Mouse (Mus musculus): ENCODE results near the gene Twsg1. TPM values are rescaled to one million over a fixed set of nuclear protein-coding genes. Genes with fewer than 3 reads are reported as not detected.

Twsg1 gene
- polyA plus RNA-seq, 1 experiment from 2014 or later, result 63.5 TPM

DNA sequence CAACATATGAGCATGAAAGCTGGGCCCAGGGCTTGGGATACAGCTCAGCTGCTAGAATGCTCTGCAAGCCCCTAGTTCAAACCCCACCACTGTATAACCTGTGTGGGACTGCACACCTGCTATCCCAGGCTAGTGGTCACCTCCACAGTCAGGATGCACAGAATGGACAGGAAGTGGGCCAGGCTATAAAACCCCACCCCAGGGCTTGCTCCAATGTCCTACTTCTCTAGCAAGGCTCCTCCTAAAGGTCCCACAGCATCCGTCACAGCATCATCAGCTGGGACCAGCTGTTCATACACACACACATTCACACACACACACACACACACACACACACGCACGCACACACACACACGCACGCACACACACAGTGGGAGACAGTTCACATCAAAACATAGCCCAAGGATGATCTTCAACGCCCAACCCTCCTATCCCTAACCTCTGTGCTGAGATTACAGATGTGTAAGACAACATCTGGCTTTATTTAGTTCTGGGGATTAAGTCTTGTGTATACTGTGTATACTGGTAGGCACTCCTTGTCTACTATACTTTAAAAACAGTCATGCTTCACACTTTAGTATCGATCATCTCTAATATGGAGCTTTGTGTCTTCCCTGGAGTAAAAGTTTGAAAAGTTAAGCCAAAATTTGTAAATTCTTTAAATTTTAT, 20.7 kb downstream of the Twsg1 start:
- H3K9ac ChIP-seq (ENCODE audit: low read length), result no peak overlapping the region
- H3K9me3 ChIP-seq (ENCODE audit: control insufficient read depth, low read length), result no peaks in the 10 kb centered on the region
- TF ChIP-seq CTCF (IDR thresholded peaks at IDR 0.05; ENCODE audit: low read depth) (no peak), EP300 (optimal IDR thresholded peaks at IDR 0.05) (no peak)
- no peak for DNase-seq (ENCODE audit: low spot score)
- H3K4me1 ChIP-seq (replicated peaks; ENCODE audit: control insufficient read depth, insufficient read depth), result peaks cover 6% of the 10 kb centered on the region; the same call in 1 of the 2 replicates
- no peak overlapping the region for H3K4me2 ChIP-seq (replicated peaks; ENCODE audit: low read depth)
- H3K4me3 ChIP-seq (ENCODE audit: low read depth, low read length), result no peak overlapping the region
- peak; percentile 66; the same call in 1 of the 2 replicates for ATAC-seq (ENCODE audit: low FRiP score, low TSS enrichment)
- H3K27me3 ChIP-seq (ENCODE audit: control insufficient read depth, insufficient read depth, low read length), result no peaks in the 10 kb centered on the region
- peak overlapping the region; percentile 74 for H3K27ac ChIP-seq (replicated peaks)
- 65% methylated on average over 7 of the region's 7 CpGs for WGBS
- H3K36me3 ChIP-seq (ENCODE audit: control insufficient read depth, insufficient read depth, low read length), result peaks cover 6% of the 10 kb centered on the region; the same call in 1 of the 2 replicates

- peak overlapping the region; percentile 74 for H3K27ac ChIP-seq (replicated peaks)
- H3K4me1 ChIP-seq (replicated peaks; ENCODE audit: control insufficient read depth, insufficient read depth), result peaks cover 6% of the 10 kb centered on the region; the same call in 1 of the 2 replicates
- peak; percentile 54; the same call in 1 of the 2 replicates for ATAC-seq (ENCODE audit: low FRiP score, low TSS enrichment)
Measured at GRCm38 (mm10) chr17:65929319-65929978, 21.6 kb downstream of the Twsg1 start.

DNA sequence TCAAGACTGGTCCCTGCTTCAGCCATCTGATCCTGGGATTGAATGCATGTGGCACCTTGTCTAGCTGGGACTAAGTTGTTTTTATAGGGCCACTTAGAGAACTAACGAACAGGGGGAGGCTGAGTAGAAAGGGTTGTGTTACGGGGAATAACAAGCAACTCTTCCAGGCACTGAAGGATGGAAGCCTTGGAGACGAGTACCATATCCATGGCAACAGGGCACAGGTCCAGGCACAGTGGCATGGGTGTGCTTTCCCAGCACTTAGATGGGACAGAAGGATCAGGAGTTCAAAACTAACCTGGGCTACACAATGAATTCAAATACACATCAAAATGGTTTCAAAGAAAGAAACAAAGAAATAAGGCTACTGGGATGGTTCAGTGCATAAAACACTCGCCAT, 23.9 kb downstream of the Twsg1 start:
- Histone ChIP-seq H3K4me3 (ENCODE audit: low read depth, low read length) (no peak overlapping the region), H3K4me1 (replicated peaks; ENCODE audit: control insufficient read depth, insufficient read depth) (peaks cover 6% of the 10 kb centered on the region; the same call in 1 of the 2 replicates), H3K9me3 (ENCODE audit: control insufficient read depth, low read length) (no peaks in the 10 kb centered on the region), H3K27me3 (ENCODE audit: control insufficient read depth, insufficient read depth, low read length) (no peaks in the 10 kb centered on the region), H3K9ac (ENCODE audit: low read length) (no peak overlapping the region), H3K36me3 (ENCODE audit: control insufficient read depth, insufficient read depth, low read length) (peaks cover 10% of the 10 kb centered on the region; the same call in 1 of the 2 replicates), H3K27ac (replicated peaks) (no peak overlapping the region), H3K4me2 (replicated peaks; ENCODE audit: low read depth) (no peak overlapping the region)
- 83% methylated on average over 4 of the region's 4 CpGs for WGBS
- no peak for DNase-seq (ENCODE audit: low spot score)
- TF ChIP-seq CTCF (IDR thresholded peaks at IDR 0.05; ENCODE audit: low read depth) (no peak), EP300 (optimal IDR thresholded peaks at IDR 0.05) (no peak)
- ATAC-seq (ENCODE audit: low FRiP score, low TSS enrichment), result no peak

More at GRCm38 (mm10) chr17:65929319-65929978, 21.6 kb downstream of the Twsg1 start:
- Histone ChIP-seq H3K4me2 (replicated peaks; ENCODE audit: low read depth) (no peak overlapping the region), H3K9me3 (ENCODE audit: control insufficient read depth, low read length) (no peaks in the 10 kb centered on the region), H3K36me3 (ENCODE audit: control insufficient read depth, insufficient read depth, low read length) (peaks cover 8% of the 10 kb centered on the region; the same call in 1 of the 2 replicates), H3K27me3 (ENCODE audit: control insufficient read depth, insufficient read depth, low read length) (no peaks in the 10 kb centered on the region), H3K4me3 (ENCODE audit: low read depth, low read length) (no peak overlapping the region), H3K9ac (ENCODE audit: low read length) (no peak overlapping the region)
- 58% methylated on average over 22 of the region's 22 CpGs for WGBS
- TF ChIP-seq EP300 (optimal IDR thresholded peaks at IDR 0.05) (peak; percentile 37), CTCF (IDR thresholded peaks at IDR 0.05; ENCODE audit: low read depth) (0 out of 2 replicates have a peak, but pooled peaks have one; percentile 12)
- peak; percentile 56 for DNase-seq (ENCODE audit: low spot score)

DNA sequence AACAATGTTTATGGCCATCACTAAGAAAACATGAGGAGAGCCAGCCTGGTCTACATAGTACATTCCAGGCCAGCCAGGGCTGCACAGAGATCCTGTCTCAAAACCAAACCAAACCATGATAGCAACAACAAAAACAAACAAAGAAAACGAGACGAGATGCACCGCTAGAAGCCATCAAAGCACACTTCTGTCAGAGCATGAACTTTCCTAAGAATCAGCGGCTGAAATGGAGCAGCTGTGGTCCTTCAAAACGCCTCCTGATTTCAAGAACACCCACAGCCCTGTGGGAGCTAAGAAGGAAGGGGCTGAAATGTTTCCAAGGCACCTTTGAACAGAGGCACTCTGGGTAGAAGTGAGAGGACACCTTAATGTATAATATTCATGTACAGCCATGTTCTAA, 26.8 kb downstream of the Twsg1 start:
- Histone ChIP-seq H3K9me3 (ENCODE audit: control insufficient read depth, low read length) (no peaks in the 10 kb centered on the region), H3K4me3 (ENCODE audit: low read depth, low read length) (no peak overlapping the region), H3K4me2 (replicated peaks; ENCODE audit: low read depth) (no peak overlapping the region), H3K4me1 (replicated peaks; ENCODE audit: control insufficient read depth, insufficient read depth) (no peaks in the 10 kb centered on the region), H3K27me3 (ENCODE audit: control insufficient read depth, insufficient read depth, low read length) (no peaks in the 10 kb centered on the region), H3K36me3 (ENCODE audit: control insufficient read depth, insufficient read depth, low read length) (peaks cover 10% of the 10 kb centered on the region; the same call in 1 of the 2 replicates), H3K27ac (replicated peaks) (no peak overlapping the region), H3K9ac (ENCODE audit: low read length) (no peak overlapping the region)
- WGBS, result 38% methylated on average over 5 of the region's 5 CpGs
- DNase-seq (ENCODE audit: low spot score) (no peak), ATAC-seq (ENCODE audit: low FRiP score, low TSS enrichment) (no peak)
- TF ChIP-seq EP300 (optimal IDR thresholded peaks at IDR 0.05), result no peak
- no peak for TF ChIP-seq CTCF (IDR thresholded peaks at IDR 0.05; ENCODE audit: low read depth)

GRCm38 (mm10) chr17:65921975-65922374, 29.1 kb downstream of the Twsg1 start:
- WGBS, result 87% methylated on average over 6 of the region's 6 CpGs
- Histone ChIP-seq H3K36me3 (ENCODE audit: control insufficient read depth, insufficient read depth, low read length) (peaks cover 10% of the 10 kb centered on the region; the same call in 1 of the 2 replicates), H3K4me1 (replicated peaks; ENCODE audit: control insufficient read depth, insufficient read depth) (no peaks in the 10 kb centered on the region)

More at GRCm38 (mm10) chr17:65921975-65922374, 29.1 kb downstream of the Twsg1 start:
- DNase-seq (ENCODE audit: low spot score), result no peak
- H3K9ac ChIP-seq (ENCODE audit: low read length), result no peak overlapping the region
- no peak for ATAC-seq (ENCODE audit: low FRiP score, low TSS enrichment)
- no peak overlapping the region for H3K27ac ChIP-seq (replicated peaks)
- H3K4me3 ChIP-seq (ENCODE audit: low read depth, low read length), result no peak overlapping the region
- no peak overlapping the region for H3K4me2 ChIP-seq (replicated peaks; ENCODE audit: low read depth)
- no peaks in the 10 kb centered on the region for H3K27me3 ChIP-seq (ENCODE audit: control insufficient read depth, insufficient read depth, low read length)
- H3K9me3 ChIP-seq (ENCODE audit: control insufficient read depth, low read length), result no peaks in the 10 kb centered on the region
- TF ChIP-seq CTCF (IDR thresholded peaks at IDR 0.05; ENCODE audit: low read depth), result no peak
- TF ChIP-seq EP300 (optimal IDR thresholded peaks at IDR 0.05), result no peak
